Mouse (Mus musculus): Measurements from ENCODE around the gene Gm10282. TPM values are rescaled to one million over a fixed set of nuclear protein-coding genes. Genes with fewer than 3 reads are reported as not detected.

The Gm10282 gene
- polyA plus RNA-seq, 1 experiment from 2014 or later: 9.6 TPM

GRCm38 (mm10) chr8:72296561-72296960 is 8.5 kb downstream of the Gm10282 start:
- ATAC-seq (ENCODE audit: low FRiP score, low TSS enrichment) (no peak), DNase-seq (ENCODE audit: low spot score) (no peak)
- no peak overlapping the region for H3K4me3 ChIP-seq (ENCODE audit: low read depth, low read length)

GRCm38 (mm10) chr8:72295679-72296078 is 9.4 kb downstream of the Gm10282 start:
- Histone ChIP-seq H3K36me3 (ENCODE audit: control insufficient read depth, insufficient read depth, low read length) (no peaks in the 10 kb centered on the region), H3K27ac (replicated peaks) (peak overlapping the region; percentile 76), H3K4me3 (ENCODE audit: low read depth, low read length) (no peak overlapping the region), H3K4me2 (replicated peaks; ENCODE audit: low read depth) (no peak overlapping the region), H3K27me3 (ENCODE audit: control insufficient read depth, insufficient read depth, low read length) (no peaks in the 10 kb centered on the region), H3K9ac (ENCODE audit: low read length) (no peak overlapping the region), H3K9me3 (ENCODE audit: control insufficient read depth, low read length) (no peaks in the 10 kb centered on the region), H3K4me1 (replicated peaks; ENCODE audit: control insufficient read depth, insufficient read depth) (no peaks in the 10 kb centered on the region)
- ATAC-seq (ENCODE audit: low FRiP score, low TSS enrichment) (peak; percentile 95), DNase-seq (ENCODE audit: low spot score) (peak; percentile 58)
- 27% methylated on average over 8 of the region's 8 CpGs for WGBS
- TF ChIP-seq CTCF (IDR thresholded peaks at IDR 0.05; ENCODE audit: low read depth) (peak; percentile 33; the same call in 1 of the 2 replicates), EP300 (optimal IDR thresholded peaks at IDR 0.05) (peak; percentile 88)

More at GRCm38 (mm10) chr8:72296561-72296960, 8.5 kb downstream of the Gm10282 start:
- H3K36me3 ChIP-seq (ENCODE audit: control insufficient read depth, insufficient read depth, low read length): no peaks in the 10 kb centered on the region
- no peaks in the 10 kb centered on the region for H3K9me3 ChIP-seq (ENCODE audit: control insufficient read depth, low read length)
- no peaks in the 10 kb centered on the region for H3K27me3 ChIP-seq (ENCODE audit: control insufficient read depth, insufficient read depth, low read length)
- H3K9ac ChIP-seq (ENCODE audit: low read length): no peak overlapping the region
- no peak overlapping the region for H3K27ac ChIP-seq (replicated peaks)
- 90% methylated on average over 8 of the region's 8 CpGs for WGBS
- no peak for TF ChIP-seq EP300 (optimal IDR thresholded peaks at IDR 0.05)
- no peak for TF ChIP-seq CTCF (IDR thresholded peaks at IDR 0.05; ENCODE audit: low read depth)
- H3K4me2 ChIP-seq (replicated peaks; ENCODE audit: low read depth): no peak overlapping the region
- H3K4me1 ChIP-seq (replicated peaks; ENCODE audit: control insufficient read depth, insufficient read depth): no peaks in the 10 kb centered on the region

GRCm38 (mm10) chr8:72295125-72295524 is 9.9 kb downstream of the Gm10282 start:
- Histone ChIP-seq H3K9me3 (ENCODE audit: control insufficient read depth, low read length) (no peaks in the 10 kb centered on the region), H3K4me2 (replicated peaks; ENCODE audit: low read depth) (no peak overlapping the region), H3K9ac (ENCODE audit: low read length) (no peak overlapping the region), H3K27ac (replicated peaks) (peak overlapping the region; percentile 71), H3K4me1 (replicated peaks; ENCODE audit: control insufficient read depth, insufficient read depth) (no peaks in the 10 kb centered on the region), H3K27me3 (ENCODE audit: control insufficient read depth, insufficient read depth, low read length) (no peaks in the 10 kb centered on the region), H3K4me3 (ENCODE audit: low read depth, low read length) (no peak overlapping the region), H3K36me3 (ENCODE audit: control insufficient read depth, insufficient read depth, low read length) (no peaks in the 10 kb centered on the region)
- WGBS: 58% methylated on average over 3 of the region's 3 CpGs
- no peak for ATAC-seq (ENCODE audit: low FRiP score, low TSS enrichment)
- TF ChIP-seq EP300 (optimal IDR thresholded peaks at IDR 0.05): no peak
- TF ChIP-seq CTCF (IDR thresholded peaks at IDR 0.05; ENCODE audit: low read depth): no peak
- no peak for DNase-seq (ENCODE audit: low spot score)

- no peaks in the 10 kb centered on the region for H3K9me3 ChIP-seq (ENCODE audit: control insufficient read depth, low read length)
- H3K4me2 ChIP-seq (replicated peaks; ENCODE audit: low read depth): no peak overlapping the region
- H3K4me3 ChIP-seq (ENCODE audit: low read depth, low read length): no peak overlapping the region
- H3K27ac ChIP-seq (replicated peaks): no peak overlapping the region
- no peak for TF ChIP-seq EP300 (optimal IDR thresholded peaks at IDR 0.05)
- TF ChIP-seq CTCF (IDR thresholded peaks at IDR 0.05; ENCODE audit: low read depth): peak; percentile 30
- no peaks in the 10 kb centered on the region for H3K27me3 ChIP-seq (ENCODE audit: control insufficient read depth, insufficient read depth, low read length)
- ATAC-seq (ENCODE audit: low FRiP score, low TSS enrichment): no peak
- no peaks in the 10 kb centered on the region for H3K4me1 ChIP-seq (replicated peaks; ENCODE audit: control insufficient read depth, insufficient read depth)
- no peak overlapping the region for H3K9ac ChIP-seq (ENCODE audit: low read length)
- H3K36me3 ChIP-seq (ENCODE audit: control insufficient read depth, insufficient read depth, low read length): no peaks in the 10 kb centered on the region
- no peak for DNase-seq (ENCODE audit: low spot score)
Observed at GRCm38 (mm10) chr8:72293309-72293708, 11.8 kb downstream of the Gm10282 start.

GRCm38 (mm10) chr8:72291104-72291503 is 14.0 kb downstream of the Gm10282 start:
- WGBS: 69% methylated on average over 2 of the region's 2 CpGs
- no peaks in the 10 kb centered on the region for H3K4me1 ChIP-seq (replicated peaks; ENCODE audit: control insufficient read depth, insufficient read depth)
- no peaks in the 10 kb centered on the region for H3K36me3 ChIP-seq (ENCODE audit: control insufficient read depth, insufficient read depth, low read length)
- H3K9ac ChIP-seq (ENCODE audit: low read length): no peak overlapping the region
- no peak overlapping the region for H3K4me3 ChIP-seq (ENCODE audit: low read depth, low read length)
- no peak for ATAC-seq (ENCODE audit: low FRiP score, low TSS enrichment)
- no peaks in the 10 kb centered on the region for H3K27me3 ChIP-seq (ENCODE audit: control insufficient read depth, insufficient read depth, low read length)
- TF ChIP-seq EP300 (optimal IDR thresholded peaks at IDR 0.05) (no peak), CTCF (IDR thresholded peaks at IDR 0.05; ENCODE audit: low read depth) (no peak)
- H3K4me2 ChIP-seq (replicated peaks; ENCODE audit: low read depth): no peak overlapping the region
- DNase-seq (ENCODE audit: low spot score): no peak
- no peak overlapping the region for H3K27ac ChIP-seq (replicated peaks)
- H3K9me3 ChIP-seq (ENCODE audit: control insufficient read depth, low read length): no peaks in the 10 kb centered on the region

GRCm38 (mm10) chr8:72289051-72289450 is 16.0 kb downstream of the Gm10282 start:
- Histone ChIP-seq H3K27me3 (ENCODE audit: control insufficient read depth, insufficient read depth, low read length) (no peaks in the 10 kb centered on the region), H3K4me2 (replicated peaks; ENCODE audit: low read depth) (no peak overlapping the region), H3K9me3 (ENCODE audit: control insufficient read depth, low read length) (no peaks in the 10 kb centered on the region), H3K4me3 (ENCODE audit: low read depth, low read length) (no peak overlapping the region), H3K36me3 (ENCODE audit: control insufficient read depth, insufficient read depth, low read length) (no peaks in the 10 kb centered on the region), H3K9ac (ENCODE audit: low read length) (no peak overlapping the region), H3K27ac (replicated peaks) (no peak overlapping the region), H3K4me1 (replicated peaks; ENCODE audit: control insufficient read depth, insufficient read depth) (no peaks in the 10 kb centered on the region)
- ATAC-seq (ENCODE audit: low FRiP score, low TSS enrichment): no peak
- TF ChIP-seq CTCF (IDR thresholded peaks at IDR 0.05; ENCODE audit: low read depth): no peak
- TF ChIP-seq EP300 (optimal IDR thresholded peaks at IDR 0.05): no peak
- no peak for DNase-seq (ENCODE audit: low spot score)

Data from stomach, postnatal 0 days (tissue).